Mouse (Mus musculus): ENCODE results near the gene Sdhb. TPM values are rescaled to one million over a fixed set of nuclear protein-coding genes. Genes with fewer than 3 reads are reported as not detected.

The Sdhb gene
- total RNA-seq (2021) = 100 to 1,000 TPM; 722 to 784 TPM
- long read RNA-seq, experiment 1, transcript Sdhb-201 (8 exons, 1,142 nt) = major isoform, 1,595 of 1,920 reads
- long read RNA-seq, experiment 1, partial matches to known transcripts = 49 of 1,920 reads
- long read RNA-seq, experiment 1, other reads (novel, unspliced or antisense) = 273 of 1,920 reads
- long read RNA-seq, experiment 2, transcript Sdhb-201 (8 exons, 1,142 nt) = major isoform, 1,058 of 1,185 reads
- long read RNA-seq, experiment 2, partial matches to known transcripts = 45 of 1,185 reads
- long read RNA-seq, experiment 2, other reads (novel, unspliced or antisense) = 79 of 1,185 reads

- DNase-seq = peak; percentile 97
Measured at GRCm38 (mm10) chr4:140960781-140961466, at the start of gene Sdhb. Gene Sdhb, plus strand, starts transcription at chr4:140961203.

GRCm38 (mm10) chr4:140911416-140911815 lies 49.6 kb upstream of the Sdhb start:
- no peak for DNase-seq

- no peak for DNase-seq
Measured at GRCm38 (mm10) chr4:140912271-140912833, 48.7 kb upstream of the Sdhb start.

GRCm38 (mm10) chr4:140913565-140913964 lies 47.4 kb upstream of the Sdhb start:
- no peak for DNase-seq

- DNase-seq = no peak
Measured at GRCm38 (mm10) chr4:140914731-140915131, 46.3 kb upstream of the Sdhb start.

GRCm38 (mm10) chr4:140915235-140915634 lies 45.8 kb upstream of the Sdhb start:
- no peak for DNase-seq

- DNase-seq = no peak
Measured at GRCm38 (mm10) chr4:140916296-140916695, 44.7 kb upstream of the Sdhb start.

GRCm38 (mm10) chr4:140917451-140917850 lies 43.6 kb upstream of the Sdhb start:
- DNase-seq = no peak

- no peak for DNase-seq
Measured at GRCm38 (mm10) chr4:140919974-140920836, 40.8 kb upstream of the Sdhb start.

- DNase-seq = no peak
Measured at GRCm38 (mm10) chr4:140922508-140922907, 38.5 kb upstream of the Sdhb start.

- no peak for DNase-seq
Measured at GRCm38 (mm10) chr4:140925648-140926047, 35.4 kb upstream of the Sdhb start.

GRCm38 (mm10) chr4:140928349-140928748 lies 32.7 kb upstream of the Sdhb start:
- DNase-seq = no peak

GRCm38 (mm10) chr4:140929745-140930144 lies 31.3 kb upstream of the Sdhb start:
- no peak for DNase-seq

GRCm38 (mm10) chr4:140930900-140931470 lies 30.0 kb upstream of the Sdhb start:
- DNase-seq = no peak

- DNase-seq = no peak
Measured at GRCm38 (mm10) chr4:140935643-140936042, 25.4 kb upstream of the Sdhb start.

- DNase-seq = no peak
Measured at GRCm38 (mm10) chr4:140944356-140944755, 16.6 kb upstream of the Sdhb start.

- no peak for DNase-seq
Measured at GRCm38 (mm10) chr4:140944961-140945442, 16.0 kb upstream of the Sdhb start.

GRCm38 (mm10) chr4:140945571-140945970 lies 15.4 kb upstream of the Sdhb start:
- DNase-seq = no peak

- DNase-seq = no peak
Measured at GRCm38 (mm10) chr4:140946048-140946447, 15.0 kb upstream of the Sdhb start.

GRCm38 (mm10) chr4:140946580-140947205 lies 14.3 kb upstream of the Sdhb start:
- DNase-seq = no peak
